Mouse (Mus musculus) limb, embryonic 11.5 days (tissue): ENCODE data around the gene Scyl3. TPM values are rescaled to one million over a fixed set of nuclear protein-coding genes. Genes with fewer than 3 reads are reported as not detected.

ENCODE experiments used
- polyA plus RNA-seq: library from polyadenylated mRNA; unstranded; fragments of >200 nt; fragmentation: Nextera tagmentation; extraction: Ambion mirVana; gene quantifications from 2 replicates; pipeline ENCODE4 v1.2.1, GENCODE M21; 2014

Scyl3 gene
- polyA plus RNA-seq, 1 experiment from 2014 or later, result 19.9 TPM

Other genes starting within 250 kb of the Scyl3 start
- 0.10 and 0.27 TPM in 2 replicates for gene Mettl11b, start 203.9 kb upstream of the Scyl3 start, polyA plus RNA-seq
- 57.1 and 59.8 TPM in 2 replicates for gene Kifap3, start 149.5 kb upstream of the Scyl3 start, polyA plus RNA-seq
- 45.2 and 47.9 TPM in 2 replicates for gene BC055324, start 65.7 kb downstream of the Scyl3 start, polyA plus RNA-seq
- gene Mettl18, start 65.8 kb downstream of the Scyl3 start, polyA plus RNA-seq, result 11.9 and 13.2 TPM in 2 replicates
- gene Sele, start 119.1 kb downstream of the Scyl3 start, polyA plus RNA-seq, result 0.06 TPM in 1 of 2 replicates, not detected in the other
- gene Sell, start 132.9 kb downstream of the Scyl3 start, polyA plus RNA-seq, result not detected in 2 replicates
- gene Selp, start 186.2 kb downstream of the Scyl3 start, polyA plus RNA-seq, result 0.07 TPM in 1 of 2 replicates, not detected in the other
- 0.16 and 0.35 TPM in 2 replicates for gene F5, start 222.7 kb downstream of the Scyl3 start, polyA plus RNA-seq